Mouse (Mus musculus): ENCODE results near the gene Zfp777. TPM values are rescaled to one million over a fixed set of nuclear protein-coding genes. Genes with fewer than 3 reads are reported as not detected.

Gene Zfp777
- polyA plus RNA-seq, 1 experiment from 2014 or later: 7.0 TPM

DNA sequence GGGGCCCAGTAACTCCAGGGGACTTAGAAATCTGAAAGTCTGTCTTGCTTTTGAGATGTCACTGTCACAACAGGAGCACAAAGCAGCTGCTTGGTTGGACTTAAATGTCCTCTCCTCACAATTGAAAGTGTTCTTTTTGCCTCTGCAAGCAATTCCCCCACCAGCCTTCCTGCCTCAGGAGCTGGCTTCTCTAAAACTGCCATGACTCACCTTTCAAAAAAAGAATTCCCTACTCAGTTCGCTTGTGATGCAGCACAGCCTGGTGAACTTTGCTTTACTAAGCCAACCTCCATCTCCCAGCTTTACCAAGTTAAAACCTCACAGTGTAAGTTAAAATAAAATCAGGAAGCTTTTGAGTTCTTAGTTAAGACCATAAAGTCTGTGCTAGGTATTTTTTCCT lies 27.0 kb downstream of the Zfp777 start:
- ATAC-seq (replicated peaks; ENCODE audit: low FRiP score, low read depth) (no peak), DNase-seq (ENCODE audit: low spot score) (no peak)
- peaks cover 9% of the 10 kb centered on the region; the same call in 1 of the 2 replicates for H3K9me3 ChIP-seq (replicated peaks; ENCODE audit: low read length)
- no peak overlapping the region for H3K27ac ChIP-seq
- H3K4me3 ChIP-seq (replicated peaks; ENCODE audit: low read depth, low read length): no peak overlapping the region
- no peaks in the 10 kb centered on the region for H3K27me3 ChIP-seq (ENCODE audit: insufficient read depth, low read length)
- peaks cover 36% of the 10 kb centered on the region for H3K36me3 ChIP-seq (ENCODE audit: insufficient read depth, low read length)
- H3K9ac ChIP-seq (ENCODE audit: low read depth, low read length): no peak overlapping the region
- no peak for TF ChIP-seq CTCF (IDR thresholded peaks at IDR 0.05; ENCODE audit: low read depth)
- no peak overlapping the region for H3K4me2 ChIP-seq (ENCODE audit: low read length)
- 62% methylated on average over 1 of the region's 1 CpGs for WGBS
- no peaks in the 10 kb centered on the region for H3K4me1 ChIP-seq (replicated peaks; ENCODE audit: insufficient read depth, low read length)

DNA sequence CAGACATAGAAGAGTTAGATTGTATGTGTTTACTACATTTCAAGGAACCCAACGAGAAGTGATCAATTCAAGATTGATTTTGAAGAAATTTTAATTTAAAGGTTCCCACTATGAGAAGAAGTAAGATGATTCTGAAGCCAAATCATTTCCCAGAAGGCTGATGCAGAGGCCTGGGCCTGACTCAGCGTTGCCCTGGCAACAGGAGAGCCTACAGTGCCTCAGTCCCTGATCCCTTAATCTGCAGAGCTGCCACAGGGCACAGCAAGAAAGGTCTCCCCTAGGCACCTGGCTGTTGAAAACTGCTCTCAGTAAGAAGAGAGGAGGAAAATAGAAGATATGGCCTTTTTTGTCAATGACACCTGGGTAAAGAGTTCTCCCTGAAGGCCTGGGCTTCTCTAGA lies 28.7 kb downstream of the Zfp777 start:
- Histone ChIP-seq H3K27me3 (ENCODE audit: insufficient read depth, low read length) (no peaks in the 10 kb centered on the region), H3K9me3 (replicated peaks; ENCODE audit: low read length) (peaks cover 8% of the 10 kb centered on the region; the same call in 1 of the 2 replicates), H3K9ac (ENCODE audit: low read depth, low read length) (no peak overlapping the region), H3K4me2 (ENCODE audit: low read length) (no peak overlapping the region), H3K4me3 (replicated peaks; ENCODE audit: low read depth, low read length) (no peak overlapping the region), H3K36me3 (ENCODE audit: insufficient read depth, low read length) (peaks cover 21% of the 10 kb centered on the region), H3K4me1 (replicated peaks; ENCODE audit: insufficient read depth, low read length) (no peaks in the 10 kb centered on the region), H3K27ac (no peak overlapping the region)
- DNase-seq (ENCODE audit: low spot score) (no peak), ATAC-seq (replicated peaks; ENCODE audit: low FRiP score, low read depth) (no peak)
- whole genome bisulfite sequencing: 91% methylated on average over 2 of the region's 2 CpGs
- TF ChIP-seq CTCF (IDR thresholded peaks at IDR 0.05; ENCODE audit: low read depth): no peak

DNA sequence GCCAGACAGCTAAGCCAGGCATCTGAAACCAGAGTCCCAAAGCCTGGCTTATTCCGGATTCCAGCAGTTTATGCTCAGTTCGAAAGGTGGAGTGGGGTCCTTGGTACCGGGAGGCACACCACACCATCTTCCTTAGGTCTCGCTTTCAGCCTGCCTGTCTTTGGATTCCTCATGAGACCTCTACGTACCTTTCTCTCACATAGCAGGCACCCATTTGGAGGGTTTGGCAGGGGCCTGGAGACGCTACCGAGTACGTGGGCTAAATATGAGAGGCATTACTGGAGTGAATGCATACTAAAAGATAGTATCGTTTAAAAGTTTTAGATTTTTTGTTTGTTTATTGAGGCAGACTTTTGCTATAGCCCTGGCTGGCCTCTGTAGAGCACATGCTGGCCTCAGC lies 31.9 kb downstream of the Zfp777 start:
- no peak for TF ChIP-seq CTCF (IDR thresholded peaks at IDR 0.05; ENCODE audit: low read depth)
- Histone ChIP-seq H3K4me2 (ENCODE audit: low read length) (no peak overlapping the region), H3K27me3 (ENCODE audit: insufficient read depth, low read length) (no peaks in the 10 kb centered on the region), H3K4me3 (replicated peaks; ENCODE audit: low read depth, low read length) (no peak overlapping the region), H3K36me3 (ENCODE audit: insufficient read depth, low read length) (0 out of 2 replicates have a peak, but pooled peaks cover 4% of the 10 kb centered on the region), H3K4me1 (replicated peaks; ENCODE audit: insufficient read depth, low read length) (no peaks in the 10 kb centered on the region), H3K9ac (ENCODE audit: low read depth, low read length) (no peak overlapping the region), H3K9me3 (replicated peaks; ENCODE audit: low read length) (no peaks in the 10 kb centered on the region), H3K27ac (no peak overlapping the region)
- 93% methylated on average over 9 of the region's 9 CpGs for WGBS
- ATAC-seq (replicated peaks; ENCODE audit: low FRiP score, low read depth): no peak
- DNase-seq (ENCODE audit: low spot score): no peak

GRCm38 (mm10) chr6:48016090-48016521 lies 32.6 kb downstream of the Zfp777 start:
- peak overlapping the region; percentile 8; the same call in 1 of the 2 replicates for H3K9ac ChIP-seq (ENCODE audit: low read depth, low read length)
- 0 out of 2 replicates have a peak, but pooled peaks cover 4% of the 10 kb centered on the region for H3K36me3 ChIP-seq (ENCODE audit: insufficient read depth, low read length)
- H3K27ac ChIP-seq: no peak overlapping the region
- WGBS: 0% methylated on average over 23 of the region's 24 CpGs
- peak overlapping the region; percentile 57 for H3K4me2 ChIP-seq (ENCODE audit: low read length)
- ATAC-seq (replicated peaks; ENCODE audit: low FRiP score, low read depth) (peak; percentile 96), DNase-seq (ENCODE audit: low spot score) (peak; percentile 83)
- H3K27me3 ChIP-seq (ENCODE audit: insufficient read depth, low read length): no peaks in the 10 kb centered on the region
- no peaks in the 10 kb centered on the region for H3K4me1 ChIP-seq (replicated peaks; ENCODE audit: insufficient read depth, low read length)
- H3K4me3 ChIP-seq (replicated peaks; ENCODE audit: low read depth, low read length): peak overlapping the region; percentile 31
- no peaks in the 10 kb centered on the region for H3K9me3 ChIP-seq (replicated peaks; ENCODE audit: low read length)
- peak; percentile 94 for TF ChIP-seq CTCF (IDR thresholded peaks at IDR 0.05; ENCODE audit: low read depth)

DNA sequence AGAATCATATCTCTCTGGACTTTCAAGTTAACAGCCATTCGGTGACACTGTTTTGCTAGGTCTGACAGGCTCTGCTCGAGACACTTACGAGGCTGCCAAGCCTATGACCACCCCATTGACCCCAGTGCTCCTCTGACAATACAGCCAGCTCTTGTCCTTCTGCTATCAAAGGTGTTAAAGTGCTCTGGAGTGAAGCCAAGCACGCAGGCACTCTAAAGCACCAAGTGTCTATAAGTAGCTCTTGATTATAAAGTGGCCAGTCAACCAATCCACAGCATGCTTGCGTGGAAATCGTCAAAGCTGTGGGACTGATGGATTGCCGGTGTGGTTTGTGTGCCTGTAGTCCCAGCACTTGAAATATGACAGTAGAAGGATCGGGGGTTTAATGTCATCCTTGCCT lies 38.0 kb downstream of the Zfp777 start:
- ATAC-seq (replicated peaks; ENCODE audit: low FRiP score, low read depth): no peak
- Histone ChIP-seq H3K4me3 (replicated peaks; ENCODE audit: low read depth, low read length) (no peak overlapping the region), H3K4me2 (ENCODE audit: low read length) (no peak overlapping the region), H3K27ac (no peak overlapping the region), H3K27me3 (ENCODE audit: insufficient read depth, low read length) (no peaks in the 10 kb centered on the region), H3K9me3 (replicated peaks; ENCODE audit: low read length) (no peaks in the 10 kb centered on the region), H3K36me3 (ENCODE audit: insufficient read depth, low read length) (no peaks in the 10 kb centered on the region), H3K9ac (ENCODE audit: low read depth, low read length) (no peak overlapping the region), H3K4me1 (replicated peaks; ENCODE audit: insufficient read depth, low read length) (no peaks in the 10 kb centered on the region)
- no peak for DNase-seq (ENCODE audit: low spot score)
- TF ChIP-seq CTCF (IDR thresholded peaks at IDR 0.05; ENCODE audit: low read depth): no peak
- 25% methylated on average over 8 of the region's 8 CpGs for WGBS

DNA sequence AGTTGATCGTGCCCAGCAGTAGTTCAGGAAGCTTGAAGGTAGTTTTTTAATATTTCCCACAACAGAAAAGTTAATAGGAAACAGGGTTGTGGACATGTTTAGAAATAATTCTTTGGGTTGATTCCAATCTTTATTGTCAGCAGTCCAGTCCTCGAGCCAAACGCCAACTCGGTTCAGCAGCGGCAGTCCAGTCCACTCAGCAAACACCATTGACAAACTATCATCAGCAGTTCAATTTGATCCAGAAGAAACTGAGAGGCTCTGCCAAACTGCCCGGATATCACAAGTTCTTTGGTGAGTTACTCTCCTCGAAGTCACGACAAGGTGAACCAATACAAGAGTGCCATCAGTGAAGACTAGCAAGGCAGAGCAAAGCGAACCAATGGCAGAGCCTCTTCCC lies 53.0 kb downstream of the Zfp777 start:
- H3K36me3 ChIP-seq (ENCODE audit: insufficient read depth, low read length): no peaks in the 10 kb centered on the region
- no peaks in the 10 kb centered on the region for H3K9me3 ChIP-seq (replicated peaks; ENCODE audit: low read length)
- H3K4me1 ChIP-seq (replicated peaks; ENCODE audit: insufficient read depth, low read length): no peaks in the 10 kb centered on the region
- TF ChIP-seq CTCF (IDR thresholded peaks at IDR 0.05; ENCODE audit: low read depth): no peak
- DNase-seq (ENCODE audit: low spot score) (no peak), ATAC-seq (replicated peaks; ENCODE audit: low FRiP score, low read depth) (no peak)
- no peaks in the 10 kb centered on the region for H3K27me3 ChIP-seq (ENCODE audit: insufficient read depth, low read length)
- no peak overlapping the region for H3K9ac ChIP-seq (ENCODE audit: low read depth, low read length)
- no peak overlapping the region for H3K4me2 ChIP-seq (ENCODE audit: low read length)
- H3K4me3 ChIP-seq (replicated peaks; ENCODE audit: low read depth, low read length): no peak overlapping the region
- WGBS: 88% methylated on average over 9 of the region's 9 CpGs
- no peak overlapping the region for H3K27ac ChIP-seq

DNA sequence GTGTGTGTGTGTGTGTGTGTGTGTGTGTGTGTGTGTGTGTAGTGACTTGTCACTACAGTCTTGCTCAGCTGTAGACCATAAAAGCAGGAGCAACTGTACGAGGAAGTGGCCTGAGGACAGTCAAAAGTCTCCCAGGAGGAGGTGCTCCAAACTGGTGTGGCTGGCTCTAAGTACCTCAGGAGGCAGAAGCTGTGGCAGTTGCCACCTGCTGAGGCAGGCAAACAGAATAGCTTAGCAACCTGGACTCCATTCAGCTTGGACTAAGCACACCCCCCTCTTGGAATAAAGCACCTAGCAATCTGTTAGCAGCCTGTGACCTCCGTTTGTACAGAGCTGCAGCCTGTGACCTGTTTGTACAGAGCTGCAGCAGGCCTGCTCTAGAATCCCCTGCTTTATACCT lies 64.8 kb downstream of the Zfp777 start:
- DNase-seq (ENCODE audit: low spot score) (no peak), ATAC-seq (replicated peaks; ENCODE audit: low FRiP score, low read depth) (no peak)
- WGBS: 19% methylated on average over 2 of the region's 2 CpGs

More for the DNA sequence above, 64.8 kb downstream of the Zfp777 start:
- TF ChIP-seq CTCF (IDR thresholded peaks at IDR 0.05; ENCODE audit: low read depth): no peak
- Histone ChIP-seq H3K36me3 (ENCODE audit: insufficient read depth, low read length) (no peaks in the 10 kb centered on the region), H3K27ac (no peak overlapping the region), H3K9me3 (replicated peaks; ENCODE audit: low read length) (no peaks in the 10 kb centered on the region), H3K4me1 (replicated peaks; ENCODE audit: insufficient read depth, low read length) (no peaks in the 10 kb centered on the region), H3K27me3 (ENCODE audit: insufficient read depth, low read length) (no peaks in the 10 kb centered on the region), H3K4me3 (replicated peaks; ENCODE audit: low read depth, low read length) (no peak overlapping the region), H3K9ac (ENCODE audit: low read depth, low read length) (no peak overlapping the region), H3K4me2 (ENCODE audit: low read length) (no peak overlapping the region)

Measured in kidney, postnatal 0 days (tissue).